Mouse (Mus musculus) inflammation-experienced regulatory T-cells, adult 16 weeks (primary cell): ENCODE measurements around the gene Gm20918. TPM values are rescaled to one million over a fixed set of nuclear protein-coding genes. Genes with fewer than 3 reads are reported as not detected.

ENCODE experiments used
- polyA plus RNA-seq: library from polyadenylated mRNA; unstranded; fragments of 100-300 nt; shearing (Covaris generic); gene quantifications from one replicate; pipeline ENCODE4 v1.2.1, GENCODE M21; 2017

The Gm20918 gene
- polyA plus RNA-seq, result not detected

GRCm38 (mm10) chrY:5043637-5044036 is at the start of gene Gm20918:
TSS of gene Gm20918 (plus strand) at chrY:5043937.

Other genes starting within 250 kb of the Gm20918 start
- gene Gm21820, start 205.5 kb downstream of the Gm20918 start, polyA plus RNA-seq, result not detected